Mouse (Mus musculus): Measurements from ENCODE around the gene Dchs1. TPM values are rescaled to one million over a fixed set of nuclear protein-coding genes. Genes with fewer than 3 reads are reported as not detected.
A peak's percentile ranks its signal among the peaks of the same experiment; 100 is the strongest.
"Not testable (repeated sequence)": the region's sequence is repeated elsewhere in the genome, so short reads cannot be mapped to it uniquely, and the experiment has no call there.

Dchs1 gene
- polyA plus RNA-seq, 1 experiment from 2014 or later, result 10.8 TPM

DNA sequence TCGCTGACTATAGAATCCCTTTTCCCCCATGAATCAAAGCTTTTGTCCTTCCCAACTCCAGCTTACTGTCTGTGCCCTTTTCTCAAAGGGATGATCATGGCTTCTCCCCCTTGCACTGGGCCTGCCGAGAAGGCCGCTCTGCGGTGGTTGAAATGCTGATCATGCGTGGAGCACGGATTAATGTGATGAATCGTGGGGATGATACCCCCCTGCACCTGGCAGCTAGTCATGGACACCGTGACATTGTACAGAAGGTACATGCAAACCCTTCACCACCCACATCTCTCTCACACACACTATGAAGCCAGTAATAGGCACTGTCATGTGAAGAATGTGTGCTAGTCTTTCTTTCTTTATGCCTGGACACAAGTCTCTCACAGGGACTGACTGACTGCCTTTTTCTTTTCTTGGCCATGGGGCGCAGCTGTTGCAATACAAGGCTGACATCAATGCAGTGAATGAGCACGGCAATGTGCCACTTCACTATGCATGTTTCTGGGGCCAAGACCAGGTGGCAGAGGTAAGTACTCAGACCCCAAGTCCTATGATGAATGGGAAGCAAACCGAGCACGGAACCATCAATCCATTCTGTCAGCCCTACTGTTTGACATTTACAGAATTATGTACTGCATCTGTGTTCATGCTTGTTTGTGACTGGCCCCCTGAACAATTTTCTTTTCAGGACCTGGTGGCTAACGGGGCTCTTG is 47.2 kb downstream of the Dchs1 start:
- Histone ChIP-seq H3K4me3 (replicated peaks) (no peak overlapping the region), H3K4me2 (no peak overlapping the region), H3K27ac (replicated peaks) (no peak overlapping the region), H3K4me1 (peaks cover 44% of the 10 kb centered on the region), H3K36me3 (peaks cover 29% of the 10 kb centered on the region), H3K9ac (replicated peaks) (no peak overlapping the region), H3K27me3 (replicated peaks) (no peaks in the 10 kb centered on the region), H3K9me3 (replicated peaks) (no peaks in the 10 kb centered on the region)
- ATAC-seq (ENCODE audit: low FRiP score), result no peak
- WGBS, result 81% methylated on average over 13 of the region's 13 CpGs

DNA sequence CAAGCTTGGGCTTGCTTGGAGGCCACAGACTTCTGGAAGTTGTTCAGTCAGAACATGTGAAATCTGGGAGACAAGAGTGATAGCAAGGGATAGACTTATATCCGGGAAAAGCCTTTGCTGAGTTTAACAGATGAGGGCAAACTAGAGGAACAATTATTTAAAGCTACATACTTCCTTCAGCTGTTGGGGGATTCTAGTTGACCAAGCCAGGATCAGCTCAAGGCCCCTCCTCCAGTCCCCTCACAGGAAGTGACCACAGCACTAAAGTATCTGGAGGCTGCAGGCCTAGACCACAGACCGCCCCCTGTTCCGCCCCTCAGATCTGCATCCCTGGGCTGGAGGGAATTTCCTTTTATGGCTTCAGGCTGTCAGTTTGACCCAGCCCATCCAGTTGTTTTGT is 48.5 kb downstream of the Dchs1 start:
- H3K4me2 ChIP-seq, result peak overlapping the region; percentile 89; the same call in 1 of the 2 replicates
- H3K27me3 ChIP-seq (replicated peaks), result no peaks in the 10 kb centered on the region
- 32% methylated on average over 3 of the region's 3 CpGs for whole genome bisulfite sequencing
- no peak overlapping the region; the same call in 1 of the 2 replicates for H3K27ac ChIP-seq (replicated peaks)
- H3K9me3 ChIP-seq (replicated peaks), result no peaks in the 10 kb centered on the region
- H3K4me3 ChIP-seq (replicated peaks), result 0 out of 2 replicates have a peak overlapping the region, but pooled peaks have one; percentile 1
- H3K9ac ChIP-seq (replicated peaks), result no peak overlapping the region
- no peak for ATAC-seq (ENCODE audit: low FRiP score)
- H3K4me1 ChIP-seq, result peaks cover 48% of the 10 kb centered on the region
- peaks cover 35% of the 10 kb centered on the region for H3K36me3 ChIP-seq

DNA sequence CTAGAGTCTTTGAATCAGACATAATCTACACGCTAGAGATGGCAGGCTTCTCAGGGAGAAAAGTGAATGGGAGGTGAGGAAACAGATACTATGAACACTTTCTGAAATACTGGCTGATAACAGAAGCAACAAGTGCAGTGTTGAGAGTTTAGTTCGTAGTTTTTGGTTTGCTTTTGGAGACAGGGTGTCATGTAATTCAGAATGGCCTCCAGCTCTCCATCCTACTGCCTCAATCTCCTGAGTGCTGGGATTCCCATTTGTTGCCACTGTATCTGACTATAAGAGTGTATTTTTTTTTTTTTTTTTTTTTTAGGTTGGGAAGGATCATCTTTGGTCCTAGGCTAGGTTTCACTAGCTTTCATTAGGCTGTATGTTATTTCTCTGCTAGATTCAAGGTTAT is 49.2 kb downstream of the Dchs1 start:
- Histone ChIP-seq H3K36me3 (peaks cover 41% of the 10 kb centered on the region), H3K27ac (replicated peaks) (no peak overlapping the region; the same call in none of the 2 replicates), H3K4me3 (replicated peaks) (0 out of 2 replicates have a peak overlapping the region, but pooled peaks have one; percentile 1), H3K9ac (replicated peaks) (no peak overlapping the region), H3K9me3 (replicated peaks) (no peaks in the 10 kb centered on the region), H3K27me3 (replicated peaks) (no peaks in the 10 kb centered on the region), H3K4me1 (peaks cover 43% of the 10 kb centered on the region), H3K4me2 (peak overlapping the region; percentile 89)
- WGBS, result 89% methylated on average over 2 of the region's 2 CpGs
- ATAC-seq (ENCODE audit: low FRiP score), result no peak

DNA sequence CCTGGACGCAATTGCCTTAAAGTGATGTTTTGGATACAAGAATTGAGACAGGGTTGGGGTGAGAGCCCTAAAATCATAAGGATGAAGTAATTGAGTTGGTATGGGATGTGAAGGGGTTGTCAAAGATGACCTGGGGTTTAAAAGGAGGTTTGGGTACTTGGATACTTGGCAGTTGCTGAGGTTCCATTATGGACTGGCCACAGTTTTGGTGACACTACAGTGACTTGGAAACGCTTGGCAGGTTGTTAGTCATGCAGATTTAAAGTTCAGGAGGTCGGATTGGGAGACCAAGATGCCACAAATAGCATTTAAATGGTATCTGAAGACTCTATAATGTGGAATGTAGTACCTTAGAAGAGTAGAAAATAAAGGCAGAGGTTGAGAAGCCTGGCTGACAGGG is 49.8 kb downstream of the Dchs1 start:
- peak overlapping the region; percentile 89 for H3K4me2 ChIP-seq
- peak overlapping the region; percentile 91; the same call in 1 of the 2 replicates for H3K9ac ChIP-seq (replicated peaks)
- peaks cover 37% of the 10 kb centered on the region for H3K4me1 ChIP-seq
- H3K27me3 ChIP-seq (replicated peaks), result no peaks in the 10 kb centered on the region
- peak overlapping the region; percentile 86 for H3K4me3 ChIP-seq (replicated peaks)
- H3K27ac ChIP-seq (replicated peaks), result 0 out of 2 replicates have a peak overlapping the region, but pooled peaks have one; percentile 86
- ATAC-seq (ENCODE audit: low FRiP score), result no peak
- peaks cover 45% of the 10 kb centered on the region for H3K36me3 ChIP-seq
- no peaks in the 10 kb centered on the region for H3K9me3 ChIP-seq (replicated peaks)
- WGBS, result 33% methylated on average over 3 of the region's 3 CpGs

DNA sequence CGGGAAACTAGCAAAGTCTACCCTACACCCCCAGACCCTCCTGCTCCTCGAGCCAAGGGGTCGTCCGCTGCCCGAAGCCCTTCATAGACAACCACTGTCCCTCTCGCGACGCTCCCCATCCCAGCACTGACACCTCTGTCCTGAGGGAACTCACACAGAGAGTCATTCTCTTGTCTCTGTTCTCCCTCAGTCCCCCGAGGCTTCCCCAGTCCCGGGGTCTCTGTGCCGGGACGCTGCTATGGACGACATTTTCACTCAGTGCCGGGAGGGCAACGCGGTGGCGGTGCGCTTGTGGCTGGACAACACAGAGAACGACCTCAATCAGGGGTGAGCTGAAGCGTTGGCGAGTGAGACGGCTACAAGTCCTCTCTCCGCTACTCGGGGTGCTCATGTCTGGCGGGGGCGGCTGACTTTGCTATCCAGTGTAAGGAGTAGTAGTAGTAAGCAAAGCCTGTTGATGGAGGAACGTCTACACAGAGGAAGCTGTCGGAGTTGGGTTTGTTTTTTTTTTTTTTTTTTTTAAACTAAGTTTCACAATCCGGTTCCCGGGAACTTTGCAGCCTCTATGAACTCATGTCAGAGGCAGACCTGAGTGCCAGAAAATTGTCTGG is 50.4 kb downstream of the Dchs1 start, which contains the start of gene Rrp8:
TSS of gene Rrp8 (minus strand) at position 475 of the 611 bp plus-strand sequence.
- ATAC-seq (ENCODE audit: low FRiP score), result peak; percentile 33; the same call in 1 of the 2 replicates
- Histone ChIP-seq H3K4me3 (replicated peaks) (peak within 1 kb of the TSS; percentile 86), H3K27ac (replicated peaks) (peak within 1 kb of the TSS; percentile 86), H3K36me3 (peaks cover 45% of the 10 kb centered on the region), H3K9me3 (replicated peaks) (no peaks in the 10 kb centered on the region), H3K27me3 (replicated peaks) (no peaks in the 10 kb centered on the region), H3K4me2 (peak within 1 kb of the TSS; percentile 89), H3K9ac (replicated peaks) (peak within 1 kb of the TSS; percentile 91), H3K4me1 (peaks cover 37% of the 10 kb centered on the region)
- under 1% methylated on average over 30 of the region's 30 CpGs for WGBS

DNA sequence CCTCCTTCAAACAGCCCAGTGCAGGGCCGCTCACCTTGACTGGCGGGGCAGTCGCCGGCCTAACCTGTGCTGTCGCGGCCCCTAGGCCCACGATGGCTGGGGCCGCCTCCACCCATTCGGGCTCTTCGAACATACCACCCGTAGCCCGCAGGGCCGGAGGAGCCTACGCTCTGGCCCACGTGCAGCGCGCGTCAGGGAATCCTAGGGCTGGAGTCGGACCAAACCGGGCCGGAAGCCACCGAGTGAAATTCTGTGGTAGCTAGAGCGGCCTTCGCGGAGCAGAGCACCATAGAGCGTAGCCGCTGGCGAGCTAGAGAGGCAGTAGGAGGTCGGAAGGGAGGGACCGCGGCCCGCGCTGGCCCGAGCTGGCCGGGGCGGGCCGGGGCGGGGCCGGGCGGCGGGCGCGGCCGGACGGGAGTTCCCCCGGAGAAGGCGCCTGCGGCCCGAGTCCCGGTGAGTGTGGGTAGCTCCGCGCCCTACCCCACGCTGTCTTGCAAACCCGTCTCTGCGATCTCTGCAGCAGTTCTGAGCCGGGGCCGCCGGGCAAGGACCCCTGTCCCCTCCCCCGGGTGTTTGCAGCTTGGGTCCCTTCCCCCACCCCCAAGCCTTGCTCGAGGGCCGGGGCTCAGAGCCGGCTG is 51.1 kb downstream of the Dchs1 start, which contains the start of gene Ilk:
TSS of gene Ilk (plus strand) at position 329 of the 638 bp plus-strand sequence.
- 1% methylated on average over 37 of the region's 62 CpGs for WGBS
- Histone ChIP-seq H3K9ac (replicated peaks) (peak within 1 kb of the TSS; percentile 91), H3K4me2 (peak within 1 kb of the TSS; percentile 89), H3K27ac (replicated peaks) (peak within 1 kb of the TSS; percentile 86), H3K9me3 (replicated peaks) (no peaks in the 10 kb centered on the region), H3K36me3 (peaks cover 45% of the 10 kb centered on the region), H3K27me3 (replicated peaks) (no peaks in the 10 kb centered on the region), H3K4me1 (peaks cover 37% of the 10 kb centered on the region), H3K4me3 (replicated peaks) (peak within 1 kb of the TSS; percentile 86)
- peak; percentile 94 for ATAC-seq (ENCODE audit: low FRiP score)

DNA sequence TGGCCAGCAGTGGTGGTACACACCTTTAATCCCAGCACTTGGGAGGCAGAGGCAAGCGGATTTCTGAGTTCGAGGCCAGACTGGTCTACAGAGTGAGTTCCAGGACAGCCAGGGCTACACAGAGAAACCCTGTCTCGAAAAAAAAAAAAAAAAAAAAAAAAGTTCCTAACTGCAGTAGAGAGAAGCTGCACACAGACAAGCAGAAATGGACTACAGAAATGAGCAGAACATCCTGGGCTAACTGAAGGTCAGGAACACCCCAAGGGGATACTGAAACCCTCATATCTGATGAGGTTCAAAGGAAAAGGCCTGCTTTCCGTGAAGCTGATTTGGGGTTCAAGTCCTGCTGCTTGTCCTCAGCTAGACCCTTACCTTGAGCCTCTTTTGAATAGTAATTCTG is 52.0 kb downstream of the Dchs1 start:
- not testable (repeated sequence) for H3K27me3 ChIP-seq (replicated peaks); ATAC-seq (ENCODE audit: low FRiP score); H3K9me3 ChIP-seq (replicated peaks)
- H3K9ac ChIP-seq (replicated peaks), result peak overlapping the region; percentile 91
- 61% methylated on average over 4 of the region's 4 CpGs for WGBS
- peak overlapping the region; percentile 86 for H3K4me3 ChIP-seq (replicated peaks)
- H3K27ac ChIP-seq (replicated peaks), result peak overlapping the region; percentile 86; the same call in 1 of the 2 replicates
- H3K4me1 ChIP-seq, result peaks cover 37% of the 10 kb centered on the region
- peaks cover 45% of the 10 kb centered on the region for H3K36me3 ChIP-seq
- peak overlapping the region; percentile 89 for H3K4me2 ChIP-seq

DNA sequence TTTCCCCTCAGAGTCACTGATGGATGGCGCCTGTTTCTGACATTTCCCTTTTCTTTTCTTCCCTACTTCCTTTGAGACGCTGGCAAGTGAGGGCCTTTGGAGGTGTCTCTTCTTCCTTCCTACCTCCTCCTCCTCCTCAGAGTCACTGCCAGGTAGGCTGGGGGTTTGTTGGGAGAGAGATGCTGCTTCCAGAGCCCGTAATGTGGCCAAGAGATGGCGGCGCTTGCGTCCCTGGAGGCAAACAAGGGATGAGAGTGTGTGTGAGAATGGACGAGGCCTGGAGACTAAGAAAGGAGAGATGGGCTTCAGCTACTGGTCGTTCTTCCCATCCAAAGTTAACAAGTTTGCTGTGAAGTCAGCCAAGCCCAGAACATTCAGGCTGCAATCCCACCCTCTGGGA is 52.6 kb downstream of the Dchs1 start:
- WGBS, result 90% methylated on average over 8 of the region's 8 CpGs
- no peak overlapping the region for H3K4me3 ChIP-seq (replicated peaks)
- ATAC-seq (ENCODE audit: low FRiP score), result no peak
- H3K4me1 ChIP-seq, result peaks cover 33% of the 10 kb centered on the region
- H3K27me3 ChIP-seq (replicated peaks), result no peaks in the 10 kb centered on the region
- H3K4me2 ChIP-seq, result no peak overlapping the region
- no peak overlapping the region for H3K27ac ChIP-seq (replicated peaks)
- H3K36me3 ChIP-seq, result peaks cover 44% of the 10 kb centered on the region
- H3K9me3 ChIP-seq (replicated peaks), result no peaks in the 10 kb centered on the region
- peak overlapping the region; percentile 23; the same call in 1 of the 2 replicates for H3K9ac ChIP-seq (replicated peaks)

DNA sequence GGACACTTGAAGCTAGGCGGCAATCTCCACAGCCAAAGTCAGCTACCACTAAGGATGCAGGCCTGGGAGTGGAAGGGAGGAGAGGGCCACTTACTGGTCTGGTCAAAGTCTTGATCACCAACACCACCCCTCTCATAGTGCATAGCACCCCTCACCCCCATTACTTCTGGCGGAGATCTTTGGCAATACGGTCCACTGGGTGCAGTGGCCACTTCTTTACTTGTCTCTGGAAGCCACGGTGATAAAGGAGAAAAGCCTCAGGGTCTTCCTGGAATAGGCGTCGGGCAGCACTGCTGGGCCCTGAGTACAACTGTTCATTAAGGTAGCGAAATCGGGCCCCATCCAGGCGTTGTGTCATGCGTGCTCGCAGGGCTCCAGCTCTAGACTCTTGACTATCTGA is 53.6 kb downstream of the Dchs1 start:
- H3K27ac ChIP-seq (replicated peaks), result no peak overlapping the region
- no peaks in the 10 kb centered on the region for H3K27me3 ChIP-seq (replicated peaks)
- no peak overlapping the region for H3K4me3 ChIP-seq (replicated peaks)
- no peak overlapping the region for H3K9ac ChIP-seq (replicated peaks)
- 96% methylated on average over 11 of the region's 11 CpGs for WGBS
- H3K4me2 ChIP-seq, result no peak overlapping the region
- H3K36me3 ChIP-seq, result peaks cover 54% of the 10 kb centered on the region
- no peak for ATAC-seq (ENCODE audit: low FRiP score)
- H3K4me1 ChIP-seq, result peaks cover 28% of the 10 kb centered on the region
- no peaks in the 10 kb centered on the region for H3K9me3 ChIP-seq (replicated peaks)

DNA sequence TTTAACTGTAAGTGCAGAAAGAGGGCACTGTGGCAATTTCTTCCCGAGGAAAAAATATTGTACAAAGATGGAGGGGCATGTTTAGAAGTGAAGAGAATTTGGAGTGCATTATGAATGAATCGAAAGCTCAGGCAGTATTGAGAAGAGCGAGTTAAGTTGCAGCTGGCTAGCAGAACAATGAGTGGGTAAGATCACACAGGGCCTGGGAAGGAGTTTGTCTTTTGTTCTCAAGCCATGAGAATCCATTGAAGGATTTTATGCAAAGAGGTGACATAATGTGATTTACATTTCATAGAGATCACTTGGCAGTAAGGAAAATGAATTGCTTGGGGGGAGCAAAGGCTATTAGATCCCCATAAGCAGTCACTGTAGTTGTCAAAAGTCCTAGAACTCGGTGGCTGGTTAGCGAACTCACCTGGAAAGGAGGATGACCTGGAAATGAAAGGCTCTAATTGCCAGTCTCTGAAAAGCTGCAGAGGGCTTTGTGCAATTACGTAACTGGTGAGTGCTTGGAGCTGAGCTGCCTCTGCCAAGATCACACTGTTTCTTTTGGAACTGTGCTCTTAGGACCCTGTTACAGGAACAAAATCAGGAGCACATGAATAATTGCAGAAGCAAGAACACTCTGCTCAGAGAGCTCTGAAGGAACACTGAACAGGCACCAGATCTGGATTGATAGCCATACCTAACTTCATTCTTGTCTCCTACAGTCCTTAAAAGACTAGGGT is 58.6 kb downstream of the Dchs1 start:
- Histone ChIP-seq H3K27me3 (replicated peaks) (no peaks in the 10 kb centered on the region), H3K4me1 (peaks cover 3% of the 10 kb centered on the region; the same call in 1 of the 2 replicates), H3K9me3 (replicated peaks) (no peaks in the 10 kb centered on the region), H3K9ac (replicated peaks) (no peak overlapping the region), H3K27ac (replicated peaks) (no peak overlapping the region), H3K4me3 (replicated peaks) (no peak overlapping the region), H3K36me3 (peaks cover 47% of the 10 kb centered on the region), H3K4me2 (no peak overlapping the region)
- ATAC-seq (ENCODE audit: low FRiP score), result no peak
- WGBS, result 55% methylated on average over 6 of the region's 6 CpGs

DNA sequence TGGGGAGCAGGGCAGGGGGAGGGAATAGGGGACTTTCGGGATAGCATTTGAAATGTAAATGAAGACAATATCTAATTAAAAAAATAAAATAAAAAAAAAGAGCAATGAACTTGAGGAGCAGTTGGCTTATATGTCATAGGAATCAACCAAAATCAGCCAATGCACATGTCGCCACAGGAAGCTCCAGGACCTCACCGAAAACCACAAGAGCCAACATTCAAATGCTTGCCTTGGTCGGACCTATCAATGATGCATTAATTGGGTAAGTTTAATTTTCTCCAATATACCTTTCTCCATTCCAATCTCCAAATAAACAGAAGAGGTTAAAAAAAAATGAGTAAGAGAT is 60.5 kb downstream of the Dchs1 start:
- peaks cover 3% of the 10 kb centered on the region; the same call in 1 of the 2 replicates for H3K4me1 ChIP-seq
- no peak overlapping the region for H3K4me2 ChIP-seq
- no peak for ATAC-seq (ENCODE audit: low FRiP score)
- H3K9me3 ChIP-seq (replicated peaks), result no peaks in the 10 kb centered on the region
- H3K27ac ChIP-seq (replicated peaks), result no peak overlapping the region
- no peak overlapping the region for H3K9ac ChIP-seq (replicated peaks)
- peaks cover 28% of the 10 kb centered on the region for H3K36me3 ChIP-seq
- no peak overlapping the region for H3K4me3 ChIP-seq (replicated peaks)
- H3K27me3 ChIP-seq (replicated peaks), result no peaks in the 10 kb centered on the region
- WGBS, result 93% methylated on average over 4 of the region's 4 CpGs
